Mouse (Mus musculus): ENCODE data around the gene Gm42906. TPM values are rescaled to one million over a fixed set of nuclear protein-coding genes. Genes with fewer than 3 reads are reported as not detected.

Gm42906 gene
- polyA plus RNA-seq, 1 experiment = not detected

- TF ChIP-seq USF1 (IDR thresholded peaks at IDR 0.05; ENCODE audit: low read depth) (no peak), MYOD1 (IDR thresholded peaks at IDR 0.05; ENCODE audit: control insufficient read depth, insufficient read length, low read depth) (no peak), MYOG (IDR thresholded peaks at IDR 0.05; ENCODE audit: control insufficient read depth, extremely low read depth, insufficient read length) (no peak), FOSL1 (IDR thresholded peaks at IDR 0.05; ENCODE audit: insufficient read depth, low read length, poor library complexity, severe bottlenecking) (peak; percentile 61), MAX (IDR thresholded peaks at IDR 0.05) (no peak), CTCF (IDR thresholded peaks at IDR 0.05; ENCODE audit: control insufficient read depth, insufficient read depth, insufficient read length) (no peak), CEBPB (IDR thresholded peaks at IDR 0.05; ENCODE audit: low read depth) (peak; percentile 82)
- no peaks in the 10 kb centered on the region for H3K36me3 ChIP-seq (ENCODE audit: control insufficient read depth, insufficient read depth)
Measured at GRCm38 (mm10) chr5:151374825-151375224, 53.1 kb downstream of the Gm42906 start.

GRCm38 (mm10) chr5:151371130-151371529 lies 56.8 kb downstream of the Gm42906 start:
- Histone ChIP-seq H3K36me3 (ENCODE audit: control insufficient read depth, insufficient read depth) (no peaks in the 10 kb centered on the region), H3K27me3 (ENCODE audit: control insufficient read depth, insufficient read depth, insufficient read length) (no peaks in the 10 kb centered on the region), H3K4me3 (ENCODE audit: insufficient read depth, poor library complexity, severe bottlenecking) (no peak overlapping the region), H3K79me2 (ENCODE audit: control insufficient read depth, insufficient read depth) (no peaks in the 10 kb centered on the region), H3ac (ENCODE audit: control insufficient read depth, insufficient read length, low read depth) (no peak overlapping the region), H3K79me3 (ENCODE audit: low read depth) (no peaks in the 10 kb centered on the region)
- peak; percentile 39 for TF ChIP-seq FOSL1 (IDR thresholded peaks at IDR 0.05; ENCODE audit: insufficient read depth, low read length, poor library complexity, severe bottlenecking)
- peak; percentile 70 for TF ChIP-seq MYOD1 (IDR thresholded peaks at IDR 0.05; ENCODE audit: control insufficient read depth, insufficient read length, low read depth)
- TF ChIP-seq USF1 (IDR thresholded peaks at IDR 0.05; ENCODE audit: low read depth) = no peak
- TF ChIP-seq CEBPB (IDR thresholded peaks at IDR 0.05; ENCODE audit: low read depth) = no peak

More at GRCm38 (mm10) chr5:151374825-151375224, 53.1 kb downstream of the Gm42906 start:
- Histone ChIP-seq H3ac (ENCODE audit: control insufficient read depth, insufficient read length, low read depth) (no peak overlapping the region), H3K27me3 (ENCODE audit: control insufficient read depth, insufficient read depth, insufficient read length) (no peaks in the 10 kb centered on the region), H3K79me3 (ENCODE audit: low read depth) (no peaks in the 10 kb centered on the region), H3K4me3 (ENCODE audit: insufficient read depth, poor library complexity, severe bottlenecking) (no peak overlapping the region), H3K79me2 (ENCODE audit: control insufficient read depth, insufficient read depth) (no peaks in the 10 kb centered on the region)

- Histone ChIP-seq H3ac (ENCODE audit: control insufficient read depth, insufficient read length, low read depth) (no peak overlapping the region), H3K27me3 (ENCODE audit: control insufficient read depth, insufficient read depth, insufficient read length) (no peaks in the 10 kb centered on the region), H3K79me3 (ENCODE audit: low read depth) (no peaks in the 10 kb centered on the region), H3K79me2 (ENCODE audit: control insufficient read depth, insufficient read depth) (no peaks in the 10 kb centered on the region), H3K4me3 (ENCODE audit: insufficient read depth, poor library complexity, severe bottlenecking) (no peak overlapping the region), H3K36me3 (ENCODE audit: control insufficient read depth, insufficient read depth) (no peaks in the 10 kb centered on the region)
- TF ChIP-seq CTCF (IDR thresholded peaks at IDR 0.05; ENCODE audit: control insufficient read depth, insufficient read depth, insufficient read length) = no peak
Measured at GRCm38 (mm10) chr5:151369306-151369721, 58.6 kb downstream of the Gm42906 start.

GRCm38 (mm10) chr5:151368395-151369190 lies 59.4 kb downstream of the Gm42906 start:
- peak overlapping the region; percentile 50 for H3K4me3 ChIP-seq (ENCODE audit: insufficient read depth, poor library complexity, severe bottlenecking)
- TF ChIP-seq FOSL1 (IDR thresholded peaks at IDR 0.05; ENCODE audit: insufficient read depth, low read length, poor library complexity, severe bottlenecking) (no peak), MYOD1 (IDR thresholded peaks at IDR 0.05; ENCODE audit: control insufficient read depth, insufficient read length, low read depth) (no peak), MYOG (IDR thresholded peaks at IDR 0.05; ENCODE audit: control insufficient read depth, extremely low read depth, insufficient read length) (no peak), CTCF (IDR thresholded peaks at IDR 0.05; ENCODE audit: control insufficient read depth, insufficient read depth, insufficient read length) (peak; percentile 93), CEBPB (IDR thresholded peaks at IDR 0.05; ENCODE audit: low read depth) (no peak), MAX (IDR thresholded peaks at IDR 0.05) (peak; percentile 97), USF1 (IDR thresholded peaks at IDR 0.05; ENCODE audit: low read depth) (peak; percentile 42)
- H3K36me3 ChIP-seq (ENCODE audit: control insufficient read depth, insufficient read depth) = no peaks in the 10 kb centered on the region
- H3ac ChIP-seq (ENCODE audit: control insufficient read depth, insufficient read length, low read depth) = peak overlapping the region; percentile 60
- no peaks in the 10 kb centered on the region for H3K79me2 ChIP-seq (ENCODE audit: control insufficient read depth, insufficient read depth)
- no peaks in the 10 kb centered on the region for H3K79me3 ChIP-seq (ENCODE audit: low read depth)
- no peaks in the 10 kb centered on the region for H3K27me3 ChIP-seq (ENCODE audit: control insufficient read depth, insufficient read depth, insufficient read length)

GRCm38 (mm10) chr5:151367881-151368394 lies 60.0 kb downstream of the Gm42906 start:
- no peaks in the 10 kb centered on the region for H3K27me3 ChIP-seq (ENCODE audit: control insufficient read depth, insufficient read depth, insufficient read length)
- H3ac ChIP-seq (ENCODE audit: control insufficient read depth, insufficient read length, low read depth) = peak overlapping the region; percentile 55
- no peaks in the 10 kb centered on the region for H3K79me3 ChIP-seq (ENCODE audit: low read depth)
- H3K79me2 ChIP-seq (ENCODE audit: control insufficient read depth, insufficient read depth) = no peaks in the 10 kb centered on the region
- TF ChIP-seq CTCF (IDR thresholded peaks at IDR 0.05; ENCODE audit: control insufficient read depth, insufficient read depth, insufficient read length) = no peak
- no peak for TF ChIP-seq USF1 (IDR thresholded peaks at IDR 0.05; ENCODE audit: low read depth)
- TF ChIP-seq MYOD1 (IDR thresholded peaks at IDR 0.05; ENCODE audit: control insufficient read depth, insufficient read length, low read depth) = no peak
- no peak for TF ChIP-seq MAX (IDR thresholded peaks at IDR 0.05)
- no peak for TF ChIP-seq MYOG (IDR thresholded peaks at IDR 0.05; ENCODE audit: control insufficient read depth, extremely low read depth, insufficient read length)
- TF ChIP-seq FOSL1 (IDR thresholded peaks at IDR 0.05; ENCODE audit: insufficient read depth, low read length, poor library complexity, severe bottlenecking) = no peak
- no peak for TF ChIP-seq CEBPB (IDR thresholded peaks at IDR 0.05; ENCODE audit: low read depth)
- H3K4me3 ChIP-seq (ENCODE audit: insufficient read depth, poor library complexity, severe bottlenecking) = peak overlapping the region; percentile 50
- no peaks in the 10 kb centered on the region for H3K36me3 ChIP-seq (ENCODE audit: control insufficient read depth, insufficient read depth)

Measured in C2C12 (cell line).